Mouse (Mus musculus): ENCODE measurements at regions not wholly inside any gene's neighbourhood (a gene's known extent, or its start where the extent isn't known, plus 50 kb on each side); places are given as distances from the start of the nearest gene placed in this dataset.

- in situ Hi-C loops (cut with MboI; ENCODE audit: low pct_ligation_motif_present, low pct_unique_long_range_greater_than_20kb, low sequenced_read_pairs): no loop called here
Measured at GRCm38 (mm10) chr7:71458104-71458754, 106.9 kb upstream of the Gm10295 start.

DNA sequence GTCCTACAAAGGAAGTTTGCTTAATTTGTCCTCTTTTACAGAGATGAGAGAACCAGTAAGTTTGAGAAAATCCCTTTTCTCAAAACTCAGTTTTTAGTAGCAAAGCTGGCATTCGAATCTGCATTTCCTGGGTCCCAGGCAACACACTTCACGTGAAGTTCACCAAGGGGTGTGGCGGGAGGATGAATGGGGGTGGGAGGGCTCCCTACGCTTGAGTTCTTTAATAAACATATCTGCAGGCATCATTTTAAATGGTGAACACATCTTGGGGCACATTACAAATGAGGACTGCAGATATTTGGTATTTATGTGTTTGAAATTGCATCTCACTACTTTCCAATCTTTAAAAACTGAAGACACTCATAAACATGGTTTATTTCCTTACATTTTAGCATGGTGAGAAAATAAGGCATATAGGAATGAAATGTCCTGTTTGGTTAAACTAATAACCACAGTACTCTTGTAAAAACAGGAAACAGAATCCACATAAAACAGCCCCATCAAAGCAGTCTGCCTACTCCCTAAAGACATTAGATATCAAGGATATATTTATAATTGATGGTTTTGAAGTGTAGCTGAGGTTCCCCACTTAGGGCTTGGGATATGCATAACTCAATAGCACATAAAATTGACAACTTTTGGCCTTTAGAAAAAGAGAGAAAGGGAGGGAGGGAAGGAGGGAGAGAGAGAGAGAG, 106.3 kb upstream of the Gm10295 start:
- no peak for DNase-seq (ENCODE audit: extremely low read depth)

More at GRCm38 (mm10) chr7:71458104-71458754, 106.9 kb upstream of the Gm10295 start:
- Histone ChIP-seq H3K9me3 (replicated peaks; ENCODE audit: low read length) (peaks cover 49% of the 10 kb centered on the region), H3K4me2 (ENCODE audit: insufficient read depth, low read depth, poor library complexity, severe bottlenecking) (no peak overlapping the region), H3K79me2 (replicated peaks; ENCODE audit: control insufficient read depth, extremely low read depth, insufficient read depth, poor library complexity, severe bottlenecking) (no peaks in the 10 kb centered on the region), H3K36me3 (replicated peaks in 1 of 2; ENCODE audit: control insufficient read depth in 1 of 2, insufficient read depth in 1 of 2, low read length in 1 of 2) (no peaks in the 10 kb centered on the region), H3K27ac (ENCODE audit: insufficient read depth, low read depth) (no peak overlapping the region), H3K27me3 (replicated peaks) (no peaks in the 10 kb centered on the region), H3K4me1 (ENCODE audit: control insufficient read depth in 1 of 2, insufficient read depth in 2 of 2) (no peaks in the 10 kb centered on the region), H3K4me3 (replicated peaks in 1 of 3; ENCODE audit: low read depth in 2 of 3, low read length in 2 of 3, poor library complexity in 1 of 3) (no peak overlapping the region), H3K9ac (ENCODE audit: insufficient read depth, low read depth) (no peak overlapping the region)
- TF ChIP-seq TBP (conservative IDR thresholded peaks at IDR 0.05; ENCODE audit: low read depth, low read length): no peak
- no peak for TF ChIP-seq RAD21 (IDR thresholded peaks at IDR 0.05; ENCODE audit: low read depth, low read length)
- no peak for DNase-seq (ENCODE audit: extremely low read depth)
- dilution Hi-C loops (cut with MboI; ENCODE audit: extremely low pct_ligation_motif_present, extremely low pct_unique_long_range_greater_than_20kb, low sequenced_read_pairs): no loop called here

DNA sequence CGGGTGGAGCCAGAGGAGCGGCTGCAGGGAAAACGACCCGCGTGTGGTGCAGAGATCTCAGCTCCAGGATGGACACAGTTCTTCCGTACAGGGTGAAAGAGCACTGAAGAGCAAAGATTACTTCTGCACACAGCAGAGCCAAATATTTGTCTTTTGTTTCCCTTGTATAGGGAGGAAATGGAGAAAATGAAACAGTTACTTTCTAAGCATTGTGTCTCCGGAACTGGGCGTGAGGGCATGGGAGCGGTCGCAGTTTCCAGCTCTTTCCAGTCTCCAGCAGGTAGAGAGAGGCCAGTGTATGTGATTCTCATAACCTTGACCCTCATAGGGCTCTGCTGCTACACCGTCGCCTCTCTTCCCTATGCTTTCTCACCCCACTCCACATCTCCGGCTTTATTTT, 105.1 kb upstream of the Gm10295 start:
- Histone ChIP-seq H3K9ac (ENCODE audit: insufficient read depth, low read depth) (no peak overlapping the region), H3K36me3 (replicated peaks in 1 of 2; ENCODE audit: control insufficient read depth in 1 of 2, insufficient read depth in 1 of 2, low read length in 1 of 2) (no peaks in the 10 kb centered on the region), H3K9me3 (replicated peaks; ENCODE audit: low read length) (peaks cover 43% of the 10 kb centered on the region), H3K79me2 (replicated peaks; ENCODE audit: control insufficient read depth, extremely low read depth, insufficient read depth, poor library complexity, severe bottlenecking) (no peaks in the 10 kb centered on the region), H3K4me3 (replicated peaks in 1 of 3; ENCODE audit: low read depth in 2 of 3, low read length in 2 of 3, poor library complexity in 1 of 3) (no peak overlapping the region), H3K27me3 (replicated peaks) (no peaks in the 10 kb centered on the region), H3K4me2 (ENCODE audit: insufficient read depth, low read depth, poor library complexity, severe bottlenecking) (no peak overlapping the region), H3K4me1 (ENCODE audit: control insufficient read depth in 1 of 2, insufficient read depth in 2 of 2) (no peaks in the 10 kb centered on the region), H3K27ac (ENCODE audit: insufficient read depth, low read depth) (no peak overlapping the region)
- TF ChIP-seq SIN3A (IDR thresholded peaks at IDR 0.05; ENCODE audit: low read length): no peak
- TF ChIP-seq MYC (IDR thresholded peaks at IDR 0.05; ENCODE audit: low read depth, low read length): no peak
- no peak for TF ChIP-seq HCFC1 (IDR thresholded peaks at IDR 0.05; ENCODE audit: low read depth, low read length)
- dilution Hi-C loops (cut with MboI; ENCODE audit: extremely low pct_ligation_motif_present, extremely low pct_unique_long_range_greater_than_20kb, low sequenced_read_pairs): no loop called here
- in situ Hi-C loops (cut with MboI; ENCODE audit: low pct_ligation_motif_present, low pct_unique_long_range_greater_than_20kb, low sequenced_read_pairs): no loop called here
- no peak for DNase-seq (ENCODE audit: extremely low read depth)

More for the DNA sequence above, 106.3 kb upstream of the Gm10295 start:
- Histone ChIP-seq H3K9me3 (replicated peaks; ENCODE audit: low read length) (peaks cover 46% of the 10 kb centered on the region), H3K36me3 (replicated peaks in 1 of 2; ENCODE audit: control insufficient read depth in 1 of 2, insufficient read depth in 1 of 2, low read length in 1 of 2) (no peaks in the 10 kb centered on the region), H3K27me3 (replicated peaks) (no peaks in the 10 kb centered on the region), H3K27ac (ENCODE audit: insufficient read depth, low read depth) (no peak overlapping the region), H3K4me1 (ENCODE audit: control insufficient read depth in 1 of 2, insufficient read depth in 2 of 2) (no peaks in the 10 kb centered on the region), H3K4me3 (replicated peaks in 1 of 3; ENCODE audit: low read depth in 2 of 3, low read length in 2 of 3, poor library complexity in 1 of 3) (no peak overlapping the region), H3K4me2 (ENCODE audit: insufficient read depth, low read depth, poor library complexity, severe bottlenecking) (no peak overlapping the region), H3K9ac (ENCODE audit: insufficient read depth, low read depth) (no peak overlapping the region), H3K79me2 (replicated peaks; ENCODE audit: control insufficient read depth, extremely low read depth, insufficient read depth, poor library complexity, severe bottlenecking) (no peaks in the 10 kb centered on the region)
- dilution Hi-C loops (cut with MboI; ENCODE audit: extremely low pct_ligation_motif_present, extremely low pct_unique_long_range_greater_than_20kb, low sequenced_read_pairs) (no loop called here), in situ Hi-C loops (cut with MboI; ENCODE audit: low pct_ligation_motif_present, low pct_unique_long_range_greater_than_20kb, low sequenced_read_pairs) (no loop called here)
- TF ChIP-seq ETS1 (conservative IDR thresholded peaks at IDR 0.05; ENCODE audit: low read depth, low read length) (no peak), ZKSCAN1 (IDR thresholded peaks at IDR 0.05; ENCODE audit: borderline replicate concordance, low read depth, low read length) (no peak), SIN3A (IDR thresholded peaks at IDR 0.05; ENCODE audit: low read length) (no peak), E2F4 (IDR thresholded peaks at IDR 0.05; ENCODE audit: insufficient replicate concordance, low read depth, low read length) (no peak), MEF2A (IDR thresholded peaks at IDR 0.05; ENCODE audit: borderline replicate concordance, low read depth, low read length) (no peak), RCOR1 (conservative IDR thresholded peaks at IDR 0.05; ENCODE audit: low read depth, low read length) (no peak), CHD1 (IDR thresholded peaks at IDR 0.05; ENCODE audit: low read depth, low read length) (no peak)

Data from CH12.LX (cell line).